Mouse (Mus musculus): ENCODE measurements around the gene Fan1.

- TF ChIP-seq HCFC1 (IDR thresholded peaks at IDR 0.05; ENCODE audit: borderline replicate concordance, insufficient read depth, low read length) (no peak), ZC3H11A (IDR thresholded peaks at IDR 0.05; ENCODE audit: borderline replicate concordance, low read depth, low read length) (no peak)
Observed at GRCm38 (mm10) chr7:64358666-64359065, 15.2 kb downstream of the Fan1 start.

Measured in ES-E14 (cell line).